Mouse (Mus musculus) MEL (cell line): ENCODE measurements around the gene Aoah.

ENCODE experiments used
- CTCF ChIP-seq, 3 experiments: IDR thresholded peaks in 2 of 3; conservative IDR thresholded peaks in 1 of 3; 2 replicates each; pipeline ENCODE4 v1.5.1; 2011 to 2012; ENCODE audit warnings: low read length in 3 of 3, low read depth in 2 of 3, mild to moderate bottlenecking in 2 of 3, improper control_type of control experiment in 1 of 3, inconsistent platforms in 1 of 3, mixed read lengths in 1 of 3, moderate library complexity in 1 of 3; ENCODE audit not compliant: control insufficient read depth in 1 of 3, insufficient read depth in 1 of 3, poor library complexity in 1 of 3, severe bottlenecking in 1 of 3
- GATA1 ChIP-seq: IDR thresholded peaks from 2 replicates; pipeline ENCODE4 v1.6.1; 2011; ENCODE audit warnings: low read depth, low read length, improper control_type of control experiment
- JUND ChIP-seq: IDR thresholded peaks from 2 replicates; pipeline ENCODE4 v1.6.1; 2011; ENCODE audit warnings: low read depth, mild to moderate bottlenecking, improper control_type of control experiment, low read length
- MAX ChIP-seq: IDR thresholded peaks from 2 replicates; pipeline ENCODE4 v1.6.1; 2011; ENCODE audit warnings: low read length, improper control_type of control experiment
- NELFE ChIP-seq: IDR thresholded peaks from 2 replicates; pipeline ENCODE4 v1.6.1; 2011; ENCODE audit warnings: low read depth, low read length, improper control_type of control experiment
- POLR2A ChIP-seq, 2 experiments: IDR thresholded peaks; 2 replicates each; pipeline ENCODE4 v1.6.1; 2011 to 2012; ENCODE audit warnings: low read length in 2 of 2, mild to moderate bottlenecking in 2 of 2, control low read depth in 1 of 2, improper control_type of control experiment in 1 of 2, low read depth in 1 of 2, moderate library complexity in 1 of 2; ENCODE audit not compliant: control insufficient read depth in 1 of 2, insufficient read depth in 1 of 2, poor library complexity in 1 of 2
- POLR2AphosphoS5 ChIP-seq: IDR thresholded peaks from 2 replicates; pipeline ENCODE4 v1.6.1; 2012; ENCODE audit warnings: low read depth, borderline replicate concordance, mild to moderate bottlenecking, inconsistent platforms, low read length, moderate library complexity, mixed read lengths
- SMC3 ChIP-seq: IDR thresholded peaks from 2 replicates; pipeline ENCODE4 v1.6.1; 2011; ENCODE audit warnings: low read depth, low read length, improper control_type of control experiment
- TCF12 ChIP-seq: IDR thresholded peaks from 2 replicates; pipeline ENCODE4 v1.6.1; 2014; ENCODE audit warnings: low read depth, mild to moderate bottlenecking, inconsistent platforms, low read length, improper control_type of control experiment, moderate library complexity

DNA sequence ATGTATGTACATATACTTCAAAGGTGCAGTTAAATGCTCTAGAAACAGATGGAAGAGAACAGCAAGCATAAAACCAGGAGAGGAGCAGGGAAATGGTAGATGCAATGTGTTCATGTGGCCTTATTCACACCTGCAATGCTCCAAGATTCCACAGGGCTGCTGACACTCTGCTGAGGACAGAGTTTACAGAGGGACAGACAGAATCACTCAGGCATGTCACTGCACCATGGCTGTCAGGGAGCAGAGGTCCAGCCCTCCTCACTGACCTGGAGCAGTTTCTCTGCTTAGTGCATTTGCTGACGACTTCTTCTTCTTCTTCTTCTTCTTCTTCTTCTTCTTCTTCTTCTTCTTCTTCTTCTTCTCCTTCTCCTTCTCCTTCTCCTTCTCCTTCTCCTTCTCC, 105.5 kb downstream of the Aoah start:
- TF ChIP-seq CTCF (IDR thresholded peaks at IDR 0.05 in 2 of 3, conservative IDR thresholded peaks at IDR 0.05 in 1 of 3; ENCODE audit: control insufficient read depth in 1 of 3, insufficient read depth in 1 of 3, low read depth in 2 of 3, low read length in 3 of 3, poor library complexity in 1 of 3, severe bottlenecking in 1 of 3): no peak
- no peak for TF ChIP-seq MAX
- TF ChIP-seq SMC3: no peak
- TF ChIP-seq NELFE: no peak
- TF ChIP-seq TCF12: no peak
- no peak for TF ChIP-seq POLR2A (IDR thresholded peaks at IDR 0.05; ENCODE audit: control insufficient read depth in 1 of 2, insufficient read depth in 1 of 2, low read depth in 1 of 2, low read length in 2 of 2, poor library complexity in 1 of 2)
- TF ChIP-seq POLR2AphosphoS5: no peak
- TF ChIP-seq JUND: no peak
- no peak for TF ChIP-seq GATA1
